Mouse (Mus musculus) lung, postnatal 4 days (tissue): ENCODE results near the gene Pemt.

Experiments used
- DNase-seq, 2 experiments: peaks; one replicate each; pipeline ENCODE4 v3.0.0; 2021

Gene Pemt

GRCm38 (mm10) chr11:59991365-59991764 is 54.9 kb downstream of the Pemt start:
- peak; percentile 60 to 86 for DNase-seq

- no peak for DNase-seq
Measured at GRCm38 (mm10) chr11:59989406-59989805, 56.9 kb downstream of the Pemt start.

GRCm38 (mm10) chr11:59977831-59978230 is 68.5 kb downstream of the Pemt start:
- no peak for DNase-seq

GRCm38 (mm10) chr11:59975241-59975640 is 71.0 kb downstream of the Pemt start:
- no peak for DNase-seq

GRCm38 (mm10) chr11:59973389-59973788 is 72.9 kb downstream of the Pemt start:
- no peak for DNase-seq

GRCm38 (mm10) chr11:59971691-59972090 is 74.6 kb downstream of the Pemt start:
- DNase-seq, result no peak

GRCm38 (mm10) chr11:59970780-59971179 is 75.5 kb downstream of the Pemt start:
- no peak for DNase-seq

- DNase-seq, result no peak
Measured at GRCm38 (mm10) chr11:59967765-59968164, 78.5 kb downstream of the Pemt start.

- DNase-seq, result no peak
Measured at GRCm38 (mm10) chr11:59966102-59966483, 80.2 kb downstream of the Pemt start.

- DNase-seq, result peak; percentile 83 to 90
Measured at GRCm38 (mm10) chr11:59965227-59966101, 80.8 kb downstream of the Pemt start.

GRCm38 (mm10) chr11:59964818-59965217 is 81.5 kb downstream of the Pemt start, which contains the start of gene Rasd1:
Rasd1 (minus strand) TSS chr11:59964944.
- DNase-seq, result peak; percentile 90 to 93

- peak in 1 of 2 experiments; percentile 37 for DNase-seq
Measured at GRCm38 (mm10) chr11:59964163-59964758, 82.0 kb downstream of the Pemt start.

- DNase-seq, result no peak
Measured at GRCm38 (mm10) chr11:59963364-59964162, 82.7 kb downstream of the Pemt start.

- DNase-seq, result no peak
Measured at GRCm38 (mm10) chr11:59962590-59962989, 83.7 kb downstream of the Pemt start.

- DNase-seq, result no peak
Measured at GRCm38 (mm10) chr11:59961338-59961875, 84.9 kb downstream of the Pemt start.

GRCm38 (mm10) chr11:59960476-59961337 is 85.6 kb downstream of the Pemt start:
- DNase-seq, result no peak

- no peak for DNase-seq
Measured at GRCm38 (mm10) chr11:59959453-59959852, 86.8 kb downstream of the Pemt start.

GRCm38 (mm10) chr11:59956749-59957148 is 89.5 kb downstream of the Pemt start:
- DNase-seq, result no peak

- DNase-seq, result peak; percentile 24 to 58
Measured at GRCm38 (mm10) chr11:59952892-59953291, 93.4 kb downstream of the Pemt start.

- no peak for DNase-seq
Measured at GRCm38 (mm10) chr11:59948401-59948767, 97.9 kb downstream of the Pemt start.

GRCm38 (mm10) chr11:59947752-59948400 is 98.4 kb downstream of the Pemt start, which contains the start of gene Med9:
Med9 (plus strand) TSS chr11:59948206.
- DNase-seq, result peak; percentile 95 to 96
